Mouse (Mus musculus) midbrain, embryonic 11.5 days (tissue): ENCODE measurements around the gene Casz1. TPM values are rescaled to one million over a fixed set of nuclear protein-coding genes. Genes with fewer than 3 reads are reported as not detected.

Experiments used
- ATAC-seq: fragments of 200-750 bp; cut with Nextera tagmentation; 2 replicates; pipeline ENCODE4 v1.8.0; 2017; ENCODE audit warnings: moderate TSS enrichment, moderate library complexity; ENCODE audit not compliant: low FRiP score
- DNase-seq: peaks from one replicate; pipeline ENCODE4 v3.0.0; 2015; ENCODE audit warnings: low spot score; ENCODE audit errors: missing footprints
- H3K27ac ChIP-seq: fragments of 300-500 bp; sonication (generic); 2 replicates; pipeline ENCODE4 v1.5.1; 2014; ENCODE audit warnings: low read depth, low read length
- H3K27me3 ChIP-seq: fragments of 300-500 bp; sonication (generic); 2 replicates; pipeline ENCODE4 v1.6.1; 2014; ENCODE audit warnings: mild to moderate bottlenecking, low read length, moderate library complexity, mixed read lengths; ENCODE audit not compliant: control insufficient read depth, insufficient read depth
- H3K36me3 ChIP-seq: fragments of 300-500 bp; sonication (generic); 2 replicates; pipeline ENCODE4 v1.6.1; 2014; ENCODE audit warnings: mild to moderate bottlenecking, low read length, moderate library complexity, mixed read lengths; ENCODE audit not compliant: control insufficient read depth, insufficient read depth
- H3K4me1 ChIP-seq: fragments of 300-500 bp; sonication (generic); 2 replicates; pipeline ENCODE4 v1.6.1; 2014; ENCODE audit warnings: low read length; ENCODE audit not compliant: control insufficient read depth, insufficient read depth
- H3K4me2 ChIP-seq: fragments of 300-500 bp; sonication (generic); 2 replicates; pipeline ENCODE4 v1.6.1; 2014; ENCODE audit warnings: mild to moderate bottlenecking, moderate library complexity
- H3K4me3 ChIP-seq: fragments of 300-500 bp; sonication (generic); 2 replicates; pipeline ENCODE4 v1.5.1; 2014; ENCODE audit warnings: low read depth, low read length
- H3K9ac ChIP-seq: fragments of 300-500 bp; sonication (generic); 2 replicates; pipeline ENCODE4 v1.6.1; 2014; ENCODE audit warnings: low read length
- H3K9me3 ChIP-seq: fragments of 300-500 bp; sonication (generic); 2 replicates; pipeline ENCODE4 v1.6.1; 2016; ENCODE audit warnings: low read length; ENCODE audit not compliant: control insufficient read depth
- WGBS: fragments of 180-500 bp; shearing (Covaris S2); extraction: QIAGEN DNeasy Blood & Tissue Kit; methylation state at CpG from one replicate; pipeline ENCODE4 v1.1.7; 2014; 5-methylcytosine and 5-hydroxymethylcytosine counted together
- polyA plus RNA-seq: library from polyadenylated mRNA; unstranded; fragments of >200 nt; fragmentation: Nextera tagmentation; extraction: Ambion mirVana; gene quantifications from 2 replicates; pipeline ENCODE4 v1.2.1, GENCODE M21; 2014

Gene Casz1
- polyA plus RNA-seq, 1 experiment from 2014 or later = 1.6 TPM

DNA sequence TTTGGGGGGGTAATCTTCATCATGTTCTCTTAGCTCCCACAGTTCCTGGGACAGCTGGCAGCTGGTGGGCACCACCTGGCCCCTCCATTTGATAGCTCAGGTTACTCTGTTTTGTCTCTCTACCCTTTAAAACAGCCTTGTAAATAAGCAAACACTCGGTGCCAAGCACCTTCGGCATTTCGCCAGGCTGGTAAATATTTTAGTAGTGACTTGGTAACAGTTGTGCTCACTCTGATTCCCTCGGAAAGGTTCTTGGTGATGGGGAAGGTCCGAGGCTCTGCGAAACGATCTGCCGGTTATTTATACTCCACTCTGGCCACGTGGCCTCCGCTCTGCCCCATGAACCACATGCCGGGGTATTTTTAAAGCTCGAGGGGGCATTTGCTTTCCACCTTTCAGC lies 68.6 kb downstream of the Casz1 start:
- Histone ChIP-seq H3K4me2 (no peak overlapping the region), H3K9me3 (no peaks in the 10 kb centered on the region), H3K4me1 (peaks cover 7% of the 10 kb centered on the region; the same call in 1 of the 2 replicates), H3K9ac (no peak overlapping the region), H3K27me3 (peaks cover 92% of the 10 kb centered on the region), H3K27ac (no peak overlapping the region), H3K36me3 (no peaks in the 10 kb centered on the region), H3K4me3 (no peak overlapping the region)
- 81% methylated on average over 12 of the region's 12 CpGs for WGBS
- DNase-seq (no peak), ATAC-seq (no peak)

DNA sequence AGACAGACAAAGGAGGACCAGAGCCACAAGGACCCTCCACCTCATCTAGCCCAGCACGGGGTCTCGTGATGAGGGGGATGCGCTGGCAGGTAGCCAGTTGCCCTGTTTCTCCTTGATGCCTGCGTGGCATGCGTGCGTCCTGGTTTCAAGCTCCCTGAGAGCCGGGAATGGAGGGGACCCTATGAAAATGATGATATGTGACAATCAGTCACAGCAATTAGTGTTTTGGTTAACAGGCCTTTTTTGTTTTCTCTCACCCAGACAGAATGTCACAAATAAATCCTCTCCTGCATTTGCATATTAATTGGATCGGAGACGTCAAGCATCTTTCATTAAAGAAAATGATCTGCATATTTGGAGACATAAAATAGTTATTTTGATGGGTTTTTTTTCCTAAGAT lies 71.9 kb downstream of the Casz1 start:
- H3K27ac ChIP-seq = no peak overlapping the region
- WGBS = 83% methylated on average over 9 of the region's 9 CpGs
- H3K9ac ChIP-seq = no peak overlapping the region
- no peaks in the 10 kb centered on the region for H3K9me3 ChIP-seq
- DNase-seq (no peak), ATAC-seq (no peak)
- H3K4me2 ChIP-seq = no peak overlapping the region
- H3K4me3 ChIP-seq = no peak overlapping the region
- H3K4me1 ChIP-seq = peaks cover 18% of the 10 kb centered on the region
- H3K36me3 ChIP-seq = no peaks in the 10 kb centered on the region
- peaks cover 90% of the 10 kb centered on the region for H3K27me3 ChIP-seq

DNA sequence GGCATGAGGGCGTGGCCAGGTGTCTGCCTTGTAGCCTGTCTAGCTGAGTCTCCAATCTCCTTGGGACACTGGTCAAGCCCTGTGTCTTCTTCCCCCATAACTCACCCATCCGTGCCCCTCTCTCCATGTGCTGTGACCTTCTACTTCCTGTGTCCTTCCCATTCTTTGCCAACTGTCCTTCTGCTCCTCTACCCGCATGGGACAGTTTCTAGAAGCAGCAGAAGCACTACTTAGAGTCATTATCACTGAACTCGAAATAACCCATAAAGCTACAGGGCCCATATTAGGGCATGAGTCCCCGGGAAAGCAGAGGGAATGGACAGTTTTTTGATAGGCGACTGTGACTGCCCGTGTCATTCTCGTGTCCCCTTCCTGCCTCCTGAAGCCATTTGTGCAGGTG lies 72.6 kb downstream of the Casz1 start:
- H3K4me3 ChIP-seq = no peak overlapping the region
- no peak for DNase-seq
- H3K9ac ChIP-seq = no peak overlapping the region
- 87% methylated on average over 8 of the region's 8 CpGs for WGBS
- no peaks in the 10 kb centered on the region for H3K9me3 ChIP-seq
- peaks cover 23% of the 10 kb centered on the region for H3K4me1 ChIP-seq
- no peaks in the 10 kb centered on the region for H3K36me3 ChIP-seq
- H3K27me3 ChIP-seq = peaks cover 86% of the 10 kb centered on the region
- no peak for ATAC-seq
- no peak overlapping the region for H3K4me2 ChIP-seq
- H3K27ac ChIP-seq = no peak overlapping the region

DNA sequence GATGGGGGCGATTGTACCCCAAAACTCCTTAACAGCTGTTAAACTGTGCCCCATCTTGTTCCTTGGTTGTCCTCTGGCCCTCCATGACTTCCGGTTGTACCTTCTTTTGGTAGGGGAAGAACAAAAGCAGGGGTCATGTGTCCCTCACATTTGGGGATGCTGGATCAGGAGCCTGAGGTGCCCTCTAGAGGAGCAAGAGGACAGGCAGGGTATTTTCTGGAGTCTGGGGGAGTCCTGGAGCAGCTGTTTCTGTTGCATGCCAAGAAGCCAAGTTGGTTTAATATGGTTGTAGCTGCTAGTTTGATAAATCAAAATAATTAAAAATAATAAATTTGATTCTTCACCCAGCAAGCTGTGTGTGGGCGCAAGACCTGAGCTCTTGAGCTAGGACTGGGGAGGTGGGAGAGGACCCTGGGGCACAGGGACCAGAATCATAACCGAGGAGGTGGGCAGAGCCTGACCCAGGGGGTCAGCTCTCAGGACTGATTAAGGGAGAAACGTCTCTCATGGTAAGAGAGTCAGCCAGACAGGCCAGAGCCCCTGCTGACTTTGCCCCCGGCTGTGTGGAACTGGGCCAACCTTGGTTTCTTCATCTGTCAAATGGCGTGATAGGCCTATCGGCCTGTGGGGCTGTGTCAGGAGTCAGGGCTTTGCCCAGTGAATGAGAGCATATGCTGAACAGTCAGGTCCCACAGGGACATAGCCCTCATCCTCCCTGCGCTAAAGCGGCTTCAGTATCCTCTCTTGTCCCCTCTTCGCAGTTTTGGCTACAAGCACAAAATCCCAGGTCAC lies 74.2 kb downstream of the Casz1 start:
- Histone ChIP-seq H3K36me3 (no peaks in the 10 kb centered on the region), H3K4me2 (no peak overlapping the region), H3K9ac (no peak overlapping the region), H3K27ac (no peak overlapping the region), H3K27me3 (peaks cover 75% of the 10 kb centered on the region), H3K9me3 (no peaks in the 10 kb centered on the region), H3K4me3 (no peak overlapping the region), H3K4me1 (peaks cover 28% of the 10 kb centered on the region)
- WGBS = 52% methylated on average over 11 of the region's 11 CpGs
- ATAC-seq (no peak), DNase-seq (no peak)

DNA sequence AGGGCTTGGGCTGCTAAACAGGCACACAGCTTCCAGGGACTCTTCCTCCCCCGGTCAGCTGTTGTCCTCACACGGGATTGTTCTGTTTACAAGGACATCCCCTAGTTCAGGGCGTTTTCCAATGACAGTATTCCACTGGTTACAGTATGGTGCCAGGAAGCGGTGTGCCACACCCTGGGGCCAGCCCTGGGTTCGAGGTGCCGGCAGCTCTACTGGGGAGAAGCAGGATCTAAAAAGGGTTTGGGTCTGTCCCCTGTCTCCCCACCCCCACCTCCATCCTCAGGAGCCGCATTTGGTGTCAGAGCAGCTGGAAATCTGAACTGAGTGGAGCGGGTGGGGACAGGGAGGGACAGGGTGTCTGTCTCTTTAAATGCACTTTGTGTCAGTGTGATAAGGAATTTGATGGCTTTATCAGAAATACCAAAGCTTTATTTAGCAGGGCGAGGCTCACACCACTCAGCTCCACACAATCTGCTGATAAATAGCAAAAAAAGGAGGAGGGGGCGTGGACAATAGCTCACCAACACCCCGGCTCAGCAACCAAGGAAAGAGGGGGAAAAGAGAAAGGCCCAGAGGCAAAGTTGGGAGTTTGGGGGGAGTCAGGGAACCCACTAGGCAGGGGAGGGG lies 74.9 kb downstream of the Casz1 start:
- no peaks in the 10 kb centered on the region for H3K36me3 ChIP-seq
- H3K4me2 ChIP-seq = no peak overlapping the region
- 62% methylated on average over 11 of the region's 11 CpGs for WGBS
- no peak overlapping the region for H3K27ac ChIP-seq
- no peak for ATAC-seq
- H3K4me3 ChIP-seq = no peak overlapping the region
- no peak overlapping the region for H3K9ac ChIP-seq
- DNase-seq = no peak
- H3K4me1 ChIP-seq = peaks cover 31% of the 10 kb centered on the region
- H3K27me3 ChIP-seq = peaks cover 75% of the 10 kb centered on the region
- no peaks in the 10 kb centered on the region for H3K9me3 ChIP-seq

DNA sequence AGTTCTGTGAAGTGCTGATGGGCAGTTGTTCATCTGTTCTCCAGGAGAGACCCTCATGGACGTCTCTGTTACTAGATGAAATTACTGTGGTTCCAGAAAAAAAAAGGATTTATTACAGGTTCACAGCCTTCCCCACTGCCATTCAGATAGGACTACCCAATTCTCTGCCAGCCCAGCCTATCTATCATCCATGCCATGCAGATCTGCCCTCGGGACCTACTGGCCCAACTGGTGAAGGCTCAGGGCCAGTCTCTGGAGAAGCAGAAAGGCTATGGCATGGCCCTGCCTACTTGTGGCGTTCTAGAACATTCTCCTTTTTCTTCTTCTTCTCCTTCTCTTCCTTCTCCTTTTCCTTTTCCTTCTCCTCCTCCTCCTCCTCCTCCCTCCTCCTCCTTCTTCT lies 75.4 kb downstream of the Casz1 start:
- H3K4me2 ChIP-seq = no peak overlapping the region
- peaks cover 33% of the 10 kb centered on the region for H3K4me1 ChIP-seq
- H3K4me3 ChIP-seq = no peak overlapping the region
- DNase-seq (no peak), ATAC-seq (no peak)
- H3K27me3 ChIP-seq = peaks cover 72% of the 10 kb centered on the region
- no peaks in the 10 kb centered on the region for H3K36me3 ChIP-seq
- 76% methylated on average over 3 of the region's 3 CpGs for WGBS
- no peaks in the 10 kb centered on the region for H3K9me3 ChIP-seq
- H3K9ac ChIP-seq = no peak overlapping the region
- no peak overlapping the region for H3K27ac ChIP-seq

DNA sequence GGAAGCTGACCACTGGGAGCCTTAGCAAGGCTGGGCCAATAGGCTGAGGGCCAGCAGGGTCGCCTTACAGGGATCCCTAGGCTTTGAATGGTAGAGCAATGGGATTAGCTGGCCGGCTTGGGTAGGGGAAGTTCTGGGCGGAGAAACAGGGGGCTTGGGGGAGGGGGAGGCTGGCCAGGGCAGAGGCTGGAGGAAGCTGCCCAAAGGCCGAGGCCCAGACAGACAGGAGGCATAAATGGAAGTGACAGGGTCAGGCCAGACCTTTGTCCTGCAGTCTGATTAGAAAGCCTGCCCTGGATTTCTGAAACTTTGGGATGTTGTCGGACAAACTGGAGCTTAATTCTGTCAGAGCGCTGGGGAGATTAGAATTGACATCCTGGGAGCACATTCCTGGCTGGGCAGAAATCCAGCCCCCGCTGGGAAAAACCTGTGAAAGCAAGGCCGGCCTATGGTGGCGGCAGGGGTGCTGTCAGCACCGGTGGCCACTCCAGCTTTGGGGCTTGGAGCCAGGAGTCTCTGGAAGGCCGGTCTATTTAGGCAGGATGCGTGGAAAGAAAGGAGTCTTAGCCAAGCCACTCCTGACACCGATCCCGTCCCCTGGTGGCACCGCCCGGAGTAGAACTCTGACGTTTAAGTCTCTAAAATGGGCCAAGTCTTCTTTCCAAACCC lies 76.9 kb downstream of the Casz1 start:
- peak; percentile 59 for ATAC-seq
- Histone ChIP-seq H3K36me3 (no peaks in the 10 kb centered on the region), H3K27ac (peak overlapping the region; percentile 17; the same call in 1 of the 2 replicates), H3K27me3 (peaks cover 61% of the 10 kb centered on the region), H3K4me1 (peaks cover 46% of the 10 kb centered on the region), H3K4me3 (no peak overlapping the region), H3K4me2 (no peak overlapping the region), H3K9ac (no peak overlapping the region), H3K9me3 (no peaks in the 10 kb centered on the region)
- DNase-seq = peak; percentile 96
- 6% methylated on average over 17 of the region's 17 CpGs for WGBS

DNA sequence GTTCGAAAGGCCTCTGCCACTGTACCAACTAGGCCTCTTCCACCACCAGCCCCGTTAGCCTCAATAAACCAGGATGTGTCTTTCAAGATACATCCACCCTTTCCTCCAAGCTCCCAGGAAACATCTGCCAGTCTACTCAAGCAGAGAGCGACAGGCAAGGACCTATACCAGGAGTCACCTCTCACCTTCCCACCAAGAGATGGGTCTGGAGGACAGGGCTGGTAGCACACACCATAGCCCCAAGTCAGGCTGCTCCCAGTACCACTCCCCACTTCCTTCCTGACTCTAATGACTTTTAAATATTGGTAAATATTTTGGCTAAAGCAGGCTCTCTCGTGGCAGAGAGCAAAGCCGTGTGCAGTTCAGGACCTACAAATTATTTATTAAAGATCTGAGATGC lies 77.6 kb downstream of the Casz1 start:
- WGBS = 72% methylated on average over 5 of the region's 5 CpGs
- Histone ChIP-seq H3K27me3 (peaks cover 56% of the 10 kb centered on the region), H3K4me2 (no peak overlapping the region)

DNA sequence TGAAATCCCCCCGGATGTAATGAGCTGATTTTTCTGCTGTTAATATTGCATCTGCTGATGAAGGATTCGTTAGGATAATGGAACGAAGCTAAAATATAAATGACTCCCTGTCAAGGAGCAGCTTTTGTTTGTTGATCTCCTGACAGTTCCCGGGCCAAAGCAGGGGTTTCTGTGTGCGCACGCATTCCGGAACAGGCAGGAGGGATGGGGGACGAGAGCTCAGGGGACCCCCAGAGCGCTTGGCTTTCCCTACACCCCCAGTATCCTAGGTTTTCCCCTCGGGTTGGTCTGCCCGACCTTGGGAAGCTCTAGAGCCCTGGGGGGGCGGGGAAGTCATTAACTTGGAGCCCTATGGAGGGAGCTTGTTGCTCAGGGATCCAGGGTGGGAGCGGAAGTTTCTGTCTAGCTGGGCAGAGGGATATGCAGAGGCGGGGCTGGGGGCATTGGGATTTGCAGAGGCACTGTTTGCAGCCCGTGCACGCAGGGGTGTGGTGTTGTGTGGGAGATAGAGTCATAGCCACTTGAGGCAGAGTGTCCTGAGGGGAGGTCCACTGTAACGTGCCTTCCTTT lies 78.2 kb downstream of the Casz1 start:
- Histone ChIP-seq H3K36me3 (no peaks in the 10 kb centered on the region), H3K4me3 (no peak overlapping the region), H3K4me1 (peaks cover 55% of the 10 kb centered on the region), H3K9ac (no peak overlapping the region), H3K27ac (no peak overlapping the region), H3K9me3 (no peaks in the 10 kb centered on the region), H3K27me3 (peaks cover 56% of the 10 kb centered on the region), H3K4me2 (peak overlapping the region; percentile 21)
- no peak for ATAC-seq
- WGBS = 14% methylated on average over 17 of the region's 17 CpGs
- DNase-seq = peak; percentile 91

More for the DNA sequence above, 77.6 kb downstream of the Casz1 start:
- Histone ChIP-seq H3K4me1 (peaks cover 53% of the 10 kb centered on the region), H3K9ac (no peak overlapping the region), H3K27ac (no peak overlapping the region), H3K36me3 (no peaks in the 10 kb centered on the region), H3K4me3 (no peak overlapping the region), H3K9me3 (no peaks in the 10 kb centered on the region)
- DNase-seq (no peak), ATAC-seq (no peak)
